Mouse (Mus musculus) heart, embryonic 13.5 days (tissue): ENCODE measurements at regions not wholly inside any gene's neighbourhood (a gene's known extent, or its start where the extent isn't known, plus 50 kb on each side); places are given as distances from the start of the nearest gene placed in this dataset.
"Not testable (repeated sequence)": the region's sequence is repeated elsewhere in the genome, so short reads cannot be mapped to it uniquely, and the experiment has no call there.

Source experiments
- ATAC-seq: fragments of 200-750 bp; cut with Nextera tagmentation; 2 replicates; pipeline ENCODE4 v1.8.0; 2017; ENCODE audit warnings: moderate TSS enrichment; ENCODE audit not compliant: insufficient number of reproducible peaks, low FRiP score, low TSS enrichment; ENCODE audit errors: extremely low read depth
- H3K27ac ChIP-seq: fragments of 300-500 bp; sonication (generic); replicated peaks from 2 replicates; pipeline ENCODE4 v1.5.1; 2015; ENCODE audit warnings: moderate library complexity, mild to moderate bottlenecking, inconsistent platforms
- H3K27me3 ChIP-seq: fragments of 300-500 bp; sonication (generic); replicated peaks from 2 replicates; pipeline ENCODE4 v1.6.1; 2015; ENCODE audit warnings: mild to moderate bottlenecking, inconsistent platforms
- H3K36me3 ChIP-seq: fragments of 300-500 bp; sonication (generic); 2 replicates; pipeline ENCODE4 v1.6.1; 2015; ENCODE audit warnings: mild to moderate bottlenecking, inconsistent platforms
- H3K4me1 ChIP-seq: fragments of 300-500 bp; sonication (generic); 2 replicates; pipeline ENCODE4 v1.6.1; 2015; ENCODE audit warnings: inconsistent platforms
- H3K4me2 ChIP-seq: fragments of 300-500 bp; sonication (generic); 2 replicates; pipeline ENCODE4 v1.6.1; 2015; ENCODE audit warnings: inconsistent platforms, mild to moderate bottlenecking, moderate library complexity
- H3K4me3 ChIP-seq: fragments of 300-500 bp; sonication (generic); 2 replicates; pipeline ENCODE4 v1.5.1; 2015; ENCODE audit warnings: moderate library complexity, mild to moderate bottlenecking, inconsistent platforms
- H3K9ac ChIP-seq: fragments of 300-500 bp; sonication (generic); 2 replicates; pipeline ENCODE4 v1.6.1; 2015; ENCODE audit warnings: inconsistent platforms, mild to moderate bottlenecking, moderate library complexity
- H3K9me3 ChIP-seq: fragments of 300-500 bp; sonication (generic); 2 replicates; pipeline ENCODE4 v1.6.1; 2016; ENCODE audit warnings: inconsistent platforms
- WGBS: fragments of 180-500 bp; shearing (Covaris S2); methylation state at CpG from one replicate; pipeline ENCODE4 v1.1.7; 2015; ENCODE audit warnings: mixed read lengths; 5-methylcytosine and 5-hydroxymethylcytosine counted together

GRCm38 (mm10) chr10:3114421-3114820 lies 153.2 kb downstream of the H60c start:
- H3K36me3 ChIP-seq, ATAC-seq, H3K4me2 ChIP-seq, H3K27ac ChIP-seq, H3K4me3 ChIP-seq, H3K27me3 ChIP-seq, H3K4me1 ChIP-seq, H3K9ac ChIP-seq: not testable (repeated sequence)
- WGBS = 70% methylated on average over 5 of the region's 8 CpGs
- peaks cover 52% of the 10 kb centered on the region for H3K9me3 ChIP-seq

GRCm38 (mm10) chr10:3107955-3108354 lies 159.6 kb downstream of the H60c start:
- H3K27me3 ChIP-seq, ATAC-seq, H3K9ac ChIP-seq, H3K4me3 ChIP-seq, H3K4me2 ChIP-seq, H3K27ac ChIP-seq, H3K4me1 ChIP-seq, H3K36me3 ChIP-seq: not testable (repeated sequence)
- H3K9me3 ChIP-seq = peaks cover 48% of the 10 kb centered on the region
- 70% methylated on average over 2 of the region's 2 CpGs for WGBS
